Mouse (Mus musculus): ENCODE data around the gene Ogfr.

Gene Ogfr

GRCm38 (mm10) chr2:180600569-180601021, 11.6 kb downstream of the Ogfr start:
- no peak for DNase-seq (ENCODE audit: low spot score)

- no peak for DNase-seq (ENCODE audit: low spot score)
These were observed 15.7 kb downstream of the Ogfr start for GRCm38 (mm10) chr2:180604781-180605180.

- no peak for DNase-seq (ENCODE audit: low spot score)
These were observed 21.2 kb downstream of the Ogfr start for GRCm38 (mm10) chr2:180610283-180610682.

GRCm38 (mm10) chr2:180611882-180612281, 22.8 kb downstream of the Ogfr start:
- no peak for DNase-seq (ENCODE audit: low spot score)

GRCm38 (mm10) chr2:180641576-180642554, 52.8 kb downstream of the Ogfr start:
- no peak for DNase-seq (ENCODE audit: low spot score)

- DNase-seq (ENCODE audit: low spot score) = no peak
These were observed 53.7 kb downstream of the Ogfr start, which contains the start of gene Tcfl5 for GRCm38 (mm10) chr2:180642555-180643260. TSS of gene Tcfl5 (minus strand) at chr2:180642708.

- DNase-seq (ENCODE audit: low spot score) = no peak
These were observed 54.6 kb downstream of the Ogfr start for GRCm38 (mm10) chr2:180643626-180644025.

Data from T-cell, adult 2 months (primary cell).